Mouse (Mus musculus) embryonic fibroblast, embryonic 13.5 days (primary cell): ENCODE measurements around the gene Slc35e3.

Source experiments
- CTCF ChIP-seq: IDR thresholded peaks from 2 replicates; pipeline ENCODE4 v1.5.1; 2011; ENCODE audit warnings: mild to moderate bottlenecking, control low read depth, low read length, moderate library complexity, borderline replicate concordance; ENCODE audit not compliant: insufficient read depth
- POLR2A ChIP-seq: IDR thresholded peaks from 2 replicates; pipeline ENCODE4 v1.6.1; 2011; ENCODE audit warnings: low read depth, mild to moderate bottlenecking, control low read depth, low read length, moderate library complexity

- TF ChIP-seq CTCF (no peak), POLR2A (no peak)
These were observed 54.0 kb downstream of the Slc35e3 start for GRCm38 (mm10) chr10:117692173-117692572.
